Mouse (Mus musculus): ENCODE measurements at regions not wholly inside any gene's neighbourhood (a gene's known extent, or its start where the extent isn't known, plus 50 kb on each side); places are given as distances from the start of the nearest gene placed in this dataset.

DNA sequence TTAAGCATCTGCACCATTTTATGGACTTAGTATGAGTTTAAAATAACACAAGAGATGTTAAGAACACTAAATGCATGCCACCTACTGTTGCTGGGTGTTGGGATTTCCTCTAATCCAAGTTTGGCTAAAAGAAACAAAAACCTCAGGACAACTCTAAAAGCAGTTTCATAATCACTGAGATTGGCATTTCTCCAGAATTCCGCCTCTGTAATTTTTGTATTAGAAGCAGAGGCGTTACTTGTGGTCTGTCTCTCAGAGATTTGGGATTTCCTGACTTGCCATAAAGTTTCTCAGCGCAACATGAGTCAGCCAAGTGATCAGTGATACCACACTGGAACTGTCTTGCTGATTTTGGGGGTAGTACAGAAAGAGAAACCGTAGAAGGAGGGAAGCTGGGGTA lies 238.0 kb upstream of the Igfbp3 start:
- H3K36me3 ChIP-seq (ENCODE audit: control insufficient read depth, insufficient read depth), result no peaks in the 10 kb centered on the region
- no peak overlapping the region for H3K9ac ChIP-seq (ENCODE audit: low read depth, low read length)
- no peak for TF ChIP-seq CTCF (IDR thresholded peaks at IDR 0.05; ENCODE audit: low read depth)
- ATAC-seq, result no peak
- H3K9me3 ChIP-seq (ENCODE audit: control insufficient read depth), result no peaks in the 10 kb centered on the region
- H3K4me2 ChIP-seq (replicated peaks; ENCODE audit: low read depth), result no peak overlapping the region
- no peak overlapping the region for H3K27ac ChIP-seq (ENCODE audit: low read depth, low read length)
- no peaks in the 10 kb centered on the region for H3K4me1 ChIP-seq (replicated peaks; ENCODE audit: control insufficient read depth, insufficient read depth, low read length)
- 81% methylated on average over 4 of the region's 4 CpGs for WGBS
- H3K4me3 ChIP-seq (ENCODE audit: low read depth, low read length), result no peak overlapping the region
- no peaks in the 10 kb centered on the region for H3K27me3 ChIP-seq (replicated peaks; ENCODE audit: control insufficient read depth, insufficient read depth, low read length)

GRCm38 (mm10) chr11:7444494-7444893 lies 230.8 kb upstream of the Igfbp3 start:
- Histone ChIP-seq H3K4me2 (replicated peaks; ENCODE audit: low read depth) (no peak overlapping the region), H3K27ac (ENCODE audit: low read depth, low read length) (no peak overlapping the region), H3K4me3 (ENCODE audit: low read depth, low read length) (no peak overlapping the region), H3K9me3 (ENCODE audit: control insufficient read depth) (no peaks in the 10 kb centered on the region), H3K4me1 (replicated peaks; ENCODE audit: control insufficient read depth, insufficient read depth, low read length) (no peaks in the 10 kb centered on the region), H3K27me3 (replicated peaks; ENCODE audit: control insufficient read depth, insufficient read depth, low read length) (no peaks in the 10 kb centered on the region), H3K36me3 (ENCODE audit: control insufficient read depth, insufficient read depth) (no peaks in the 10 kb centered on the region), H3K9ac (ENCODE audit: low read depth, low read length) (no peak overlapping the region)
- ATAC-seq, result no peak
- no peak for TF ChIP-seq CTCF (IDR thresholded peaks at IDR 0.05; ENCODE audit: low read depth)
- 95% methylated on average over 8 of the region's 8 CpGs for WGBS

GRCm38 (mm10) chr11:7439276-7439675 lies 225.6 kb upstream of the Igfbp3 start:
- no peak for TF ChIP-seq CTCF (IDR thresholded peaks at IDR 0.05; ENCODE audit: low read depth)
- no peaks in the 10 kb centered on the region for H3K36me3 ChIP-seq (ENCODE audit: control insufficient read depth, insufficient read depth)
- H3K4me2 ChIP-seq (replicated peaks; ENCODE audit: low read depth), result no peak overlapping the region
- H3K4me1 ChIP-seq (replicated peaks; ENCODE audit: control insufficient read depth, insufficient read depth, low read length), result no peaks in the 10 kb centered on the region
- H3K9ac ChIP-seq (ENCODE audit: low read depth, low read length), result no peak overlapping the region
- no peak for ATAC-seq
- no peak overlapping the region for H3K4me3 ChIP-seq (ENCODE audit: low read depth, low read length)
- no peaks in the 10 kb centered on the region for H3K9me3 ChIP-seq (ENCODE audit: control insufficient read depth)
- 66% methylated on average over 3 of the region's 3 CpGs for WGBS
- no peaks in the 10 kb centered on the region for H3K27me3 ChIP-seq (replicated peaks; ENCODE audit: control insufficient read depth, insufficient read depth, low read length)
- H3K27ac ChIP-seq (ENCODE audit: low read depth, low read length), result no peak overlapping the region

- no peak overlapping the region for H3K4me3 ChIP-seq (ENCODE audit: low read depth, low read length)
- no peaks in the 10 kb centered on the region for H3K36me3 ChIP-seq (ENCODE audit: control insufficient read depth, insufficient read depth)
- no peak for ATAC-seq
- H3K4me1 ChIP-seq (replicated peaks; ENCODE audit: control insufficient read depth, insufficient read depth, low read length), result no peaks in the 10 kb centered on the region
- H3K27ac ChIP-seq (ENCODE audit: low read depth, low read length), result no peak overlapping the region
- H3K9ac ChIP-seq (ENCODE audit: low read depth, low read length), result no peak overlapping the region
- no peaks in the 10 kb centered on the region for H3K9me3 ChIP-seq (ENCODE audit: control insufficient read depth)
- H3K4me2 ChIP-seq (replicated peaks; ENCODE audit: low read depth), result no peak overlapping the region
- H3K27me3 ChIP-seq (replicated peaks; ENCODE audit: control insufficient read depth, insufficient read depth, low read length), result no peaks in the 10 kb centered on the region
- TF ChIP-seq CTCF (IDR thresholded peaks at IDR 0.05; ENCODE audit: low read depth), result no peak
- WGBS, result 85% methylated on average over 3 of the region's 3 CpGs
Observed at GRCm38 (mm10) chr11:7434591-7434990, 220.9 kb upstream of the Igfbp3 start.

GRCm38 (mm10) chr11:7427771-7428170 lies 214.0 kb upstream of the Igfbp3 start:
- 82% methylated on average over 4 of the region's 4 CpGs for WGBS
- ATAC-seq, result no peak

GRCm38 (mm10) chr11:7425233-7425632 lies 211.5 kb upstream of the Igfbp3 start:
- H3K4me3 ChIP-seq (ENCODE audit: low read depth, low read length), result no peak overlapping the region
- no peaks in the 10 kb centered on the region for H3K27me3 ChIP-seq (replicated peaks; ENCODE audit: control insufficient read depth, insufficient read depth, low read length)
- no peak overlapping the region for H3K4me2 ChIP-seq (replicated peaks; ENCODE audit: low read depth)
- no peak for TF ChIP-seq CTCF (IDR thresholded peaks at IDR 0.05; ENCODE audit: low read depth)
- H3K9me3 ChIP-seq (ENCODE audit: control insufficient read depth), result no peaks in the 10 kb centered on the region
- no peak overlapping the region for H3K27ac ChIP-seq (ENCODE audit: low read depth, low read length)
- no peaks in the 10 kb centered on the region for H3K4me1 ChIP-seq (replicated peaks; ENCODE audit: control insufficient read depth, insufficient read depth, low read length)
- no peaks in the 10 kb centered on the region for H3K36me3 ChIP-seq (ENCODE audit: control insufficient read depth, insufficient read depth)
- no peak for ATAC-seq
- H3K9ac ChIP-seq (ENCODE audit: low read depth, low read length), result no peak overlapping the region
- 88% methylated on average over 1 of the region's 1 CpGs for WGBS

More at GRCm38 (mm10) chr11:7427771-7428170, 214.0 kb upstream of the Igfbp3 start:
- Histone ChIP-seq H3K4me1 (replicated peaks; ENCODE audit: control insufficient read depth, insufficient read depth, low read length) (no peaks in the 10 kb centered on the region), H3K4me3 (ENCODE audit: low read depth, low read length) (no peak overlapping the region), H3K9me3 (ENCODE audit: control insufficient read depth) (no peaks in the 10 kb centered on the region), H3K4me2 (replicated peaks; ENCODE audit: low read depth) (no peak overlapping the region), H3K27me3 (replicated peaks; ENCODE audit: control insufficient read depth, insufficient read depth, low read length) (no peaks in the 10 kb centered on the region), H3K27ac (ENCODE audit: low read depth, low read length) (no peak overlapping the region), H3K36me3 (ENCODE audit: control insufficient read depth, insufficient read depth) (no peaks in the 10 kb centered on the region), H3K9ac (ENCODE audit: low read depth, low read length) (no peak overlapping the region)
- no peak for TF ChIP-seq CTCF (IDR thresholded peaks at IDR 0.05; ENCODE audit: low read depth)

- Histone ChIP-seq H3K9me3 (ENCODE audit: control insufficient read depth) (no peaks in the 10 kb centered on the region), H3K4me3 (ENCODE audit: low read depth, low read length) (no peak overlapping the region), H3K4me2 (replicated peaks; ENCODE audit: low read depth) (no peak overlapping the region), H3K4me1 (replicated peaks; ENCODE audit: control insufficient read depth, insufficient read depth, low read length) (no peaks in the 10 kb centered on the region), H3K36me3 (ENCODE audit: control insufficient read depth, insufficient read depth) (no peaks in the 10 kb centered on the region), H3K27ac (ENCODE audit: low read depth, low read length) (no peak overlapping the region), H3K27me3 (replicated peaks; ENCODE audit: control insufficient read depth, insufficient read depth, low read length) (no peaks in the 10 kb centered on the region), H3K9ac (ENCODE audit: low read depth, low read length) (no peak overlapping the region)
- 66% methylated on average over 5 of the region's 5 CpGs for WGBS
- no peak for TF ChIP-seq CTCF (IDR thresholded peaks at IDR 0.05; ENCODE audit: low read depth)
- ATAC-seq, result no peak
Observed at GRCm38 (mm10) chr11:7424082-7424471, 210.4 kb upstream of the Igfbp3 start.
